Mouse (Mus musculus) limb, embryonic 14.5 days (tissue): ENCODE measurements around the gene Borcs5. TPM values are rescaled to one million over a fixed set of nuclear protein-coding genes. Genes with fewer than 3 reads are reported as not detected.
A peak's percentile ranks its signal among the peaks of the same experiment; 100 is the strongest.

Source experiments
- ATAC-seq: fragments of 200-750 bp; cut with Nextera tagmentation; 2 replicates; pipeline ENCODE4 v1.8.0; 2017; ENCODE audit warnings: low read depth, moderate number of reproducible peaks, moderate TSS enrichment; ENCODE audit not compliant: low FRiP score
- DNase-seq: peaks from one replicate; pipeline ENCODE4 v3.0.0-alpha.2; 2015; ENCODE audit warnings: low spot score
- H3K27ac ChIP-seq: fragments of 300-500 bp; sonication (generic); replicated peaks from 2 replicates; pipeline ENCODE4 v1.5.1; 2014; ENCODE audit warnings: low read depth, mild to moderate bottlenecking, low read length, moderate library complexity, mixed read lengths
- H3K27me3 ChIP-seq: fragments of 300-500 bp; sonication (generic); 2 replicates; pipeline ENCODE4 v1.6.1; 2014; ENCODE audit warnings: low read length, mixed read lengths; ENCODE audit not compliant: control insufficient read depth, insufficient read depth
- H3K36me3 ChIP-seq: fragments of 300-500 bp; sonication (generic); 2 replicates; pipeline ENCODE4 v1.6.1; 2014; ENCODE audit warnings: mild to moderate bottlenecking, low read length, moderate library complexity, mixed read lengths; ENCODE audit not compliant: control insufficient read depth, insufficient read depth
- H3K4me1 ChIP-seq: fragments of 300-500 bp; sonication (generic); 2 replicates; pipeline ENCODE4 v1.6.1; 2014; ENCODE audit warnings: antibody characterized with exemption, low read length, mixed read lengths; ENCODE audit not compliant: control insufficient read depth, insufficient read depth
- H3K4me2 ChIP-seq: fragments of 300-500 bp; sonication (generic); replicated peaks from 2 replicates; pipeline ENCODE4 v1.6.1; 2014; ENCODE audit warnings: low read depth, mild to moderate bottlenecking, low read length, moderate library complexity; ENCODE audit not compliant: severe bottlenecking
- H3K4me3 ChIP-seq: fragments of 300-500 bp; sonication (generic); replicated peaks from 2 replicates; pipeline ENCODE4 v1.5.1; 2014; ENCODE audit warnings: low read length
- H3K9ac ChIP-seq: fragments of 300-500 bp; sonication (generic); 2 replicates; pipeline ENCODE4 v1.6.1; 2014; ENCODE audit warnings: mild to moderate bottlenecking, low read depth, low read length, moderate library complexity; ENCODE audit not compliant: severe bottlenecking
- H3K9me3 ChIP-seq: fragments of 300-500 bp; sonication (generic); 2 replicates; pipeline ENCODE4 v1.6.1; 2016; ENCODE audit warnings: low read length; ENCODE audit not compliant: control insufficient read depth
- POLR2A ChIP-seq: fragments of 200-500 bp; IDR thresholded peaks from 2 replicates; pipeline ENCODE4 v1.8.0; 2012; ENCODE audit warnings: inconsistent platforms, mild to moderate bottlenecking, moderate library complexity, borderline replicate concordance; ENCODE audit not compliant: insufficient read depth, insufficient read length; ENCODE audit errors: extremely low read depth
- WGBS: fragments of 180-500 bp; shearing (Covaris S2); extraction: QIAGEN DNeasy Blood & Tissue Kit; methylation state at CpG from one replicate; pipeline ENCODE4 v1.1.7; 2014; 5-methylcytosine and 5-hydroxymethylcytosine counted together
- polyA plus RNA-seq, 2 experiments: library from polyadenylated mRNA; depleted of rRNA in 1 of 2; stranded (reverse) in 1 of 2; unstranded in 1 of 2; fragments of >200 nt; fragmentation: Nextera tagmentation in 1 of 2; extraction: Ambion mirVana in 1 of 2; gene quantifications; 2 replicates each; pipeline versions ENCODE4 v1.2.1 to v1.2.3; 2012 to 2014

The Borcs5 gene
- polyA plus RNA-seq, 2 experiments: 11.4 to 20.5 TPM

DNA sequence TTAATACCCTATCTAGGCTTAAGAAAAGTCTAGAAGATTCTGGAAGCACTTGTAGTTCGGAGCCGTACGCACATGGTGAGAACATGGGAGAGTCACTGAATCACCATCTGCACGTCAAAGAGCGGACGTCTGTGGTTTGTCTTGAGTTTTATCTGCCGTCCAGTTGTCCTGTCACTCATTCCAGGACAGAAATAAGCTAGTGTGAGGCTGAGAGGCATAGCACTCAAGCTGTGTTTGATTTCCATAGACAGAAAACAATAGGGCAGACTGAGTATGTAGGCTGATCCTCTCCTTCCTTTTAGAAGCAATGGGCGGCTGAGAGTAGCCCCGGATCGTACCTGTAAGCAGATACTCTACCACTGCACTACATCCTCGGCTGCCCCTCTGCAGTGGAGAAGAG lies 114.5 kb downstream of the Borcs5 start:
- TF ChIP-seq POLR2A: no peak
- Histone ChIP-seq H3K4me2 (no peak overlapping the region), H3K27ac (no peak overlapping the region), H3K4me3 (no peak overlapping the region), H3K27me3 (no peaks in the 10 kb centered on the region), H3K9me3 (no peaks in the 10 kb centered on the region), H3K9ac (no peak overlapping the region), H3K36me3 (0 out of 2 replicates have a peak, but pooled peaks cover 5% of the 10 kb centered on the region), H3K4me1 (no peaks in the 10 kb centered on the region)
- ATAC-seq (peak; percentile 23; the same call in 1 of the 2 replicates), DNase-seq (no peak)
- 91% methylated on average over 11 of the region's 11 CpGs for WGBS

DNA sequence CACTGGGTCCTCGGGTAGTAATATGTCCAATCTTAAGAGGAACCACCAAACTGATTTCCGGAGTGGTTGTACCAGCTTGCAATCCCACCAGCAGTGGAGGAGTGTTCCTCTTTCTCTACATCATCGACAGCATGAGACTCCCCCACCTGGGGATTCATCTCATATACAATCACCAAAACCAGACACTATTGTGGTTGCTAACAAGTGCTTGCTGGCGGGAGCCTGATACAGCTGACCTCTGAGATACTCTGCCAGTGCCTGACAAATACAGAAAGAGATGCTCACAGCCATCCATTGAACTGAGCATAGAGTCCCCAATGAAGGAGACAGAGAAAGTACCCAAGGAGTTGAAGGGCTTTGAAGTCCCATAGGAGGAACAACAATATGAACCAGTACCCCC lies 116.7 kb downstream of the Borcs5 start:
- Histone ChIP-seq H3K27me3 (no peaks in the 10 kb centered on the region), H3K9ac (no peak overlapping the region), H3K4me1 (no peaks in the 10 kb centered on the region), H3K4me2 (no peak overlapping the region), H3K9me3 (no peaks in the 10 kb centered on the region), H3K4me3 (no peak overlapping the region), H3K27ac (no peak overlapping the region), H3K36me3 (0 out of 2 replicates have a peak, but pooled peaks cover 5% of the 10 kb centered on the region)
- DNase-seq: no peak
- ATAC-seq: no peak
- 86% methylated on average over 4 of the region's 4 CpGs for WGBS
- no peak for TF ChIP-seq POLR2A

Other genes with a start within 250 kb of the Borcs5 start
- gene Bcl2l14, start 243.2 kb upstream of the Borcs5 start, polyA plus RNA-seq (2012; rRNA removed): 0.17 and 0.26 TPM in 2 replicates
- gene Bcl2l14, start 243.2 kb upstream of the Borcs5 start, polyA plus RNA-seq (2014; fragmentation: Nextera tagmentation; extraction: Ambion mirVana): 0.99 and 1.4 TPM in 2 replicates
- gene Lrp6, start 72.5 kb upstream of the Borcs5 start, polyA plus RNA-seq (2012; rRNA removed): 42.7 and 45.1 TPM in 2 replicates
- 39.5 and 43.5 TPM in 2 replicates for gene Lrp6, start 72.5 kb upstream of the Borcs5 start, polyA plus RNA-seq (2014; fragmentation: Nextera tagmentation; extraction: Ambion mirVana)
- gene Mansc1, start 7.0 kb upstream of the Borcs5 start, polyA plus RNA-seq (2012; rRNA removed): 2.4 and 2.6 TPM in 2 replicates
- 2.2 and 2.3 TPM in 2 replicates for gene Mansc1, start 7.0 kb upstream of the Borcs5 start, polyA plus RNA-seq (2014; fragmentation: Nextera tagmentation; extraction: Ambion mirVana)
- gene Dusp16, start 153.1 kb downstream of the Borcs5 start, polyA plus RNA-seq (2012; rRNA removed): 19.2 and 20.0 TPM in 2 replicates
- 24.6 and 26.2 TPM in 2 replicates for gene Dusp16, start 153.1 kb downstream of the Borcs5 start, polyA plus RNA-seq (2014; fragmentation: Nextera tagmentation; extraction: Ambion mirVana)
- 7.5 and 8.1 TPM in 2 replicates for gene Crebl2, start 190.6 kb downstream of the Borcs5 start, polyA plus RNA-seq (2012; rRNA removed)
- 2.1 and 3.0 TPM in 2 replicates for gene Crebl2, start 190.6 kb downstream of the Borcs5 start, polyA plus RNA-seq (2014; fragmentation: Nextera tagmentation; extraction: Ambion mirVana)